Mouse (Mus musculus) cerebellum, adult 18-20 months (tissue): Measurements from ENCODE around the gene Kansl1.
"Not testable (repeated sequence)": the region's sequence is repeated elsewhere in the genome, so short reads cannot be mapped to it uniquely, and the experiment has no call there.

Source experiments
- DNase-seq, 2 experiments: peaks; one replicate each; pipeline ENCODE4 v3.0.0; 2021

Gene Kansl1

GRCm38 (mm10) chr11:104468751-104469268 is at the start of gene Kansl1:
Gene Kansl1, minus strand, starts transcription at chr11:104468861.
- peak; percentile 25 to 46 for DNase-seq

GRCm38 (mm10) chr11:104512436-104512835 is 43.8 kb upstream of the Kansl1 start:
- no peak for DNase-seq

GRCm38 (mm10) chr11:104510606-104511005 is 41.9 kb upstream of the Kansl1 start:
- DNase-seq = peak in 1 of 2 experiments; percentile 15

GRCm38 (mm10) chr11:104508455-104508854 is 39.8 kb upstream of the Kansl1 start:
- DNase-seq = no peak

- DNase-seq = no peak
Observed at GRCm38 (mm10) chr11:104488292-104488691, 19.6 kb upstream of the Kansl1 start.

GRCm38 (mm10) chr11:104481971-104482370 is 13.3 kb upstream of the Kansl1 start:
- no peak for DNase-seq

- no peak for DNase-seq
Observed at GRCm38 (mm10) chr11:104479505-104479904, 10.8 kb upstream of the Kansl1 start.

- DNase-seq = peak; percentile 91 to 93
Observed at GRCm38 (mm10) chr11:104469371-104469835, 742 bp upstream of the Kansl1 start.

- no peak for DNase-seq
Observed at GRCm38 (mm10) chr11:104467698-104468097, 963 bp downstream of the Kansl1 start.

- peak; percentile 68 to 76 for DNase-seq
Observed at GRCm38 (mm10) chr11:104461551-104461950, 7.1 kb downstream of the Kansl1 start.

- no peak for DNase-seq
Observed at GRCm38 (mm10) chr11:104459671-104460070, 9.0 kb downstream of the Kansl1 start.

- no peak for DNase-seq
Observed at GRCm38 (mm10) chr11:104458507-104458906, 10.2 kb downstream of the Kansl1 start.

- DNase-seq = no peak
Observed at GRCm38 (mm10) chr11:104452709-104453108, 16.0 kb downstream of the Kansl1 start.

GRCm38 (mm10) chr11:104451239-104451638 is 17.4 kb downstream of the Kansl1 start:
- no peak for DNase-seq

GRCm38 (mm10) chr11:104448499-104448898 is 20.2 kb downstream of the Kansl1 start:
- not testable (repeated sequence) for DNase-seq

- no peak for DNase-seq
Observed at GRCm38 (mm10) chr11:104445538-104445937, 23.1 kb downstream of the Kansl1 start.

- DNase-seq = no peak
Observed at GRCm38 (mm10) chr11:104445044-104445443, 23.6 kb downstream of the Kansl1 start.

- no peak for DNase-seq
Observed at GRCm38 (mm10) chr11:104443359-104443758, 25.3 kb downstream of the Kansl1 start.

- DNase-seq = peak; percentile 92 to 93
Observed at GRCm38 (mm10) chr11:104442333-104443136, 26.1 kb downstream of the Kansl1 start.

- DNase-seq = peak; percentile 71 to 79
Observed at GRCm38 (mm10) chr11:104441475-104442332, 27.0 kb downstream of the Kansl1 start.

- DNase-seq = no peak
Observed at GRCm38 (mm10) chr11:104440521-104441474, 27.9 kb downstream of the Kansl1 start.

- no peak for DNase-seq
Observed at GRCm38 (mm10) chr11:104439703-104440102, 29.0 kb downstream of the Kansl1 start.
